Mouse (Mus musculus): ENCODE measurements around the gene Chat.

DNA sequence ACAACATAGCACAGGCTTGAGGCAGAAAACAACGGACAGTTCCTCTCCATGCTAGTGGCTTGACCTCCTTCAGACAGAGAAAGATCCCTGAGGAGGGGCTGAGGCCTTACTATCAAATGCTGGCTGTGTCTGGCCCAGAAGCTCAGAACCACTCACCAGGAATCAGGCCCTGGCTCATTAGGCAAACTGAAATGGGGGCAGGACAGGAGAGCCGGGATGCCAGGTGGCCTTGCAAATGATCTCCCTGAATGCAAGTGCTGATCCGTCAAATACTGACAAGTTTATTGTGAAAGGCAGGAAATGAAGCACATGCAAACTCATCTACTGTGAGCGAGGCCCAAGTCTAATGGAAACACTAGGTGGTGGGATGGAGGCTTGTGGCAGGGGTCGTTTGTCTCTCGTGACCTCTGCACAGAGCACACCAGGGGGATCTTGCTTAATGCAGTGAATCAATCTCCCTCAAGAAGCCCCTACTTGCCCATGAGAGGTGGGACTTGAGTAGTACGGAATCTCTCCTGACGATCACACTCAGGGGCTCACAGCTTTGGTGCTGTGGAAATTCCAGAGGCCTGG, 36.7 kb downstream of the Chat start:
- TF ChIP-seq CTCF (conservative IDR thresholded peaks at IDR 0.05; ENCODE audit: low read length) (no peak), POU5F1 (IDR thresholded peaks at IDR 0.05; ENCODE audit: borderline replicate concordance, low read length) (no peak), NANOG (IDR thresholded peaks at IDR 0.05; ENCODE audit: borderline replicate concordance, low read length) (no peak)

Measured in E14TG2a.4 (cell line).